Mouse (Mus musculus) heart, embryonic 16.5 days (tissue): Measurements from ENCODE around the gene Tie1. TPM values are rescaled to one million over a fixed set of nuclear protein-coding genes. Genes with fewer than 3 reads are reported as not detected.

Experiments used
- ATAC-seq: fragments of 200-750 bp; cut with Nextera tagmentation; replicated peaks from 2 replicates; pipeline ENCODE4 v1.8.0; 2017; ENCODE audit warnings: moderate number of reproducible peaks; ENCODE audit not compliant: insufficient read depth, low FRiP score; ENCODE audit errors: extremely low read depth
- H3K27ac ChIP-seq: fragments of 300-500 bp; sonication (generic); 2 replicates; pipeline ENCODE4 v1.5.1; 2014; ENCODE audit warnings: mild to moderate bottlenecking, low read length, control low read depth, moderate library complexity
- H3K27me3 ChIP-seq: fragments of 300-500 bp; sonication (generic); 2 replicates; pipeline ENCODE4 v1.6.1; 2014; ENCODE audit warnings: low read length, mixed read lengths; ENCODE audit not compliant: control insufficient read depth, insufficient read depth
- H3K36me3 ChIP-seq: fragments of 300-500 bp; sonication (generic); 2 replicates; pipeline ENCODE4 v1.6.1; 2014; ENCODE audit not compliant: control insufficient read depth, insufficient read depth
- H3K4me1 ChIP-seq: fragments of 300-500 bp; sonication (generic); 2 replicates; pipeline ENCODE4 v1.6.1; 2014; ENCODE audit warnings: low read length, mixed read lengths; ENCODE audit not compliant: control insufficient read depth, insufficient read depth
- H3K4me2 ChIP-seq: fragments of 300-500 bp; sonication (generic); 2 replicates; pipeline ENCODE4 v1.6.1; 2014; ENCODE audit warnings: low read depth, mild to moderate bottlenecking, control low read depth, low read length
- H3K4me3 ChIP-seq: fragments of 300-500 bp; sonication (generic); 2 replicates; pipeline ENCODE4 v1.5.1; 2014; ENCODE audit warnings: mild to moderate bottlenecking, control low read depth, low read length
- H3K9ac ChIP-seq: fragments of 300-500 bp; sonication (generic); 2 replicates; pipeline ENCODE4 v1.6.1; 2014; ENCODE audit warnings: low read length, control low read depth
- H3K9me3 ChIP-seq: fragments of 300-500 bp; sonication (generic); replicated peaks from 2 replicates; pipeline ENCODE4 v1.6.1; 2016; ENCODE audit warnings: low read length; ENCODE audit not compliant: control insufficient read depth
- WGBS: fragments of 180-500 bp; shearing (Covaris S2); extraction: QIAGEN DNeasy Blood & Tissue Kit; methylation state at CpG from one replicate; pipeline ENCODE4 v1.1.7; 2014; 5-methylcytosine and 5-hydroxymethylcytosine counted together
- polyA plus RNA-seq: library from polyadenylated mRNA; unstranded; fragments of >200 nt; fragmentation: Nextera tagmentation; extraction: Ambion mirVana; gene quantifications from 2 replicates; pipeline ENCODE4 v1.2.1, GENCODE M21; 2015

The Tie1 gene
- polyA plus RNA-seq, 1 experiment from 2014 or later = 52.1 TPM

DNA sequence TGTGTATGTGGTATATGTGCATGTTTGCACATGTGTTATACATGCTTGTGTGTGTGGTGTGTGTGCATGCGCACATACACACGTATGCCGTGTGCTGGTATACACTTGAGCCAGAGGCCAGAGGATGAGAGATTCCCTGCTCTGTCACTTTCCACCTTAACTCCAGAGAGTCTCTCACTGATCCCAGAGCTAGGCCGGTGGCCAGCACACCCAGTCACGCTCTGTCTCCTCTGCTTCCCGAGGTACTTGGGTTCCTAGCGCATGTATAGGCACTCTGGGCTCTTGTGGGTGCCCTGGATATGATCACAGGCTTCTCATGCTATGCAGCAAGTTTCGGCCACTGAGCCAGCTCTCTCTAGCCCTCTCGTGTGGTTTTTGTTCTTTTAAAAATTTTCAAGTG is 10.9 kb upstream of the Tie1 start:
- no peaks in the 10 kb centered on the region for H3K9me3 ChIP-seq
- no peaks in the 10 kb centered on the region for H3K4me1 ChIP-seq
- no peak overlapping the region for H3K4me3 ChIP-seq
- H3K27me3 ChIP-seq = no peaks in the 10 kb centered on the region
- H3K36me3 ChIP-seq = no peaks in the 10 kb centered on the region
- no peak for ATAC-seq
- H3K4me2 ChIP-seq = no peak overlapping the region
- H3K27ac ChIP-seq = no peak overlapping the region
- H3K9ac ChIP-seq = no peak overlapping the region
- WGBS = 65% methylated on average over 9 of the region's 9 CpGs

DNA sequence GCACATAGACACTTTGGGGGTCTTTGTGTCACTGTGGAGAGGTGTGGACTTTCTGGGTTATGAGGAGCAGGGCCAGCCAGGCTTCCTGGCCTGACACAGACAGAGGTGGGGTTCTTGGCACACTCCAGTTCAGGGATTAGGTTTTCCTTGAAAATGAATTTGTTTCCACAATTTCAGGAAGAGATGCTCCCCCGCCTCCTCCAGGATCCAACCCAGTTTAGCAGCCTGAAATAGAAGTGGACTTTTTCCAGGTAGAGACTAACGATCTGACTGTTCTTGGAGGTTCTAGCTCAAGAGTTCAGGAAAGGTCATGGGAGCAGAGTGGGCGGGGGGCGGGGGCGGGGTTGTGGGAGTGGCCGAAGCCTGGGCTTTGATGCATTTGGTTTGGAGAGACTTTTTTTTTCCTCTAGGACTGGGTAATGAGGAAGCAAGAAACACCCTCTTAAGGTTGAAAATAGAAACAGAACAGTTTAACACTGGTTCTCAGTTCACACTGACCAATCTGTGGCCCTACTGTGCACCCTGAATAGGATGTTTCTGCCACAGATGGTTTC is 10.4 kb upstream of the Tie1 start:
- Histone ChIP-seq H3K4me1 (no peaks in the 10 kb centered on the region), H3K36me3 (no peaks in the 10 kb centered on the region)
- WGBS = 45% methylated on average over 6 of the region's 6 CpGs

DNA sequence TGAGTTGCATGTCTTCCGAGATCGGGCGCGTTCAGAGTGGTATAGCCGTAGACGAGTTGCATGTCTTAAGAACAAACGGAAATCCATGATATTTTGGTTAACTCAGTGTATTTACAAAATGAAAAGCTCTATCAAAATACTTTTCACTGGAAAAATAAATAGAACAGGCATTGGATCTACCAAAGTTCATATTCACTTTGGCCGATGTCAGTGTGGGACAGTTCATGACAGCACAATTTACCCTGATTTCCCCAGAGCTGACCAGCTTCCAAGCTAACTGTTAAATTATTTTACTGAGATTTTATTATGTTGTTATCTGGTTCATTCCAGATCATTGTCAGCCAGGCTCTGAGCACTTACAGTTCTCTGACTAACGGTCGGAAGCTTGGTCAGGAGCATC is 600 bp upstream of the Tie1 start:
- H3K4me1 ChIP-seq = no peaks in the 10 kb centered on the region
- H3K36me3 ChIP-seq = no peaks in the 10 kb centered on the region
- no peaks in the 10 kb centered on the region for H3K9me3 ChIP-seq
- no peak overlapping the region for H3K27ac ChIP-seq
- no peak overlapping the region for H3K4me2 ChIP-seq
- no peak overlapping the region for H3K9ac ChIP-seq
- 75% methylated on average over 10 of the region's 10 CpGs for WGBS
- no peak overlapping the region for H3K4me3 ChIP-seq
- no peaks in the 10 kb centered on the region; the same call in 1 of the 2 replicates for H3K27me3 ChIP-seq
- ATAC-seq = no peak

More for the DNA sequence above, 10.4 kb upstream of the Tie1 start:
- no peak overlapping the region for H3K9ac ChIP-seq
- H3K4me3 ChIP-seq = no peak overlapping the region
- no peaks in the 10 kb centered on the region for H3K9me3 ChIP-seq
- H3K27ac ChIP-seq = no peak overlapping the region
- H3K27me3 ChIP-seq = no peaks in the 10 kb centered on the region
- no peak overlapping the region for H3K4me2 ChIP-seq
- ATAC-seq = no peak

GRCm38 (mm10) chr4:118476773-118477530 is 12.9 kb downstream of the Tie1 start:
- Histone ChIP-seq H3K27ac (no peak overlapping the region), H3K9me3 (no peaks in the 10 kb centered on the region), H3K9ac (no peak overlapping the region), H3K4me3 (no peak overlapping the region), H3K4me2 (no peak overlapping the region), H3K27me3 (no peaks in the 10 kb centered on the region), H3K4me1 (no peaks in the 10 kb centered on the region), H3K36me3 (no peaks in the 10 kb centered on the region)
- WGBS = 70% methylated on average over 15 of the region's 15 CpGs
- ATAC-seq = no peak

DNA sequence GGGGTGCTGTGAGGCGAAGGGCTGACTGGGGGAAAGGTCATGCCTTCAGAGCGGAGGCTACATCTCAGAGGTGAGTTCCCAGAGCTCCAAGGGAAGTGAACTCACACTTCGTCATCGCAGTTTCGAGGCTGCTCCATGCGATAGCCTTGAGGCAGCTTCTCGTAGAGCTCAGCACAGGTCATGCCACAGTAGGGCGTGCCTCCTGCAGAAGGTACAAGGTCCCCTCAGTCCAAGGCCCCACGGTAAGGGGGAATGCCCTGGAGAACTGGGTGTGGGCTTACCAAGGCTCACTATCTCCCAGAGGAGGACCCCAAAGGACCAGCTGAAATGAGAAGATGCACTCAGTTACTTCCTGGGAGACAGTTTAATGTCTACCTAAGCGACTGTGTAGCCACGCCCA is 17.2 kb downstream of the Tie1 start:
- Histone ChIP-seq H3K36me3 (no peaks in the 10 kb centered on the region), H3K4me3 (no peak overlapping the region), H3K4me2 (no peak overlapping the region), H3K27ac (no peak overlapping the region), H3K9ac (no peak overlapping the region), H3K4me1 (no peaks in the 10 kb centered on the region), H3K9me3 (0 out of 2 replicates have a peak, but pooled peaks cover 4% of the 10 kb centered on the region), H3K27me3 (no peaks in the 10 kb centered on the region)
- ATAC-seq = no peak
- 86% methylated on average over 11 of the region's 11 CpGs for WGBS

GRCm38 (mm10) chr4:118471281-118471680 is 18.6 kb downstream of the Tie1 start:
- WGBS = 85% methylated on average over 6 of the region's 6 CpGs
- no peaks in the 10 kb centered on the region for H3K4me1 ChIP-seq
- H3K4me3 ChIP-seq = no peak overlapping the region
- no peak overlapping the region for H3K4me2 ChIP-seq
- no peaks in the 10 kb centered on the region for H3K36me3 ChIP-seq
- 0 out of 2 replicates have a peak, but pooled peaks cover 4% of the 10 kb centered on the region for H3K9me3 ChIP-seq
- no peak overlapping the region for H3K9ac ChIP-seq
- H3K27me3 ChIP-seq = no peaks in the 10 kb centered on the region
- no peak overlapping the region for H3K27ac ChIP-seq
- no peak for ATAC-seq

DNA sequence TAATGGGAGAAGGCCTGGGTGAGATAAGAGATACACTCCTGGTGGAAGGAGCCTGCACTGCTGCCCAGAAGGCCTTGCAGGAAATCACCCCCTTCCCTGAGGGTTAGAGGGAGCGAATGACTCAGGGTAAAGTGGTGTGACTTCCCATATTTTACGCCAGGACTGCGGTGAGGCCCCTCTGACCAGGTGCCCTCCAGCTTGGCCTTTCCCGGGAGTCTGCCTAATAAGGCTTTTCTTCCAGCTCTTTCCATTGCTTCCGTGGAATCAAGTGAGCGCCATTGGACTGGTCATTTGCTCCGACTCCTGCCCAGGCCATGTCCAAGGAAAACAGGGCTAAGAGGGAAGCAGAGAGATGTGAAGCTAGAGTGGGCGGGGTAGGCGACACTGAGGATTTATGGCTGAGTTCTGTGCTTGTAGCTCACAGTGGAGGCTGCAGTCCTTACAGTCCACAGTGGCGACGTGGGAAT is 24.1 kb downstream of the Tie1 start:
- no peak overlapping the region for H3K4me3 ChIP-seq
- no peak overlapping the region for H3K9ac ChIP-seq
- no peak overlapping the region for H3K27ac ChIP-seq
- H3K36me3 ChIP-seq = no peaks in the 10 kb centered on the region
- peak; percentile 73 for ATAC-seq
- H3K4me1 ChIP-seq = no peaks in the 10 kb centered on the region
- H3K27me3 ChIP-seq = no peaks in the 10 kb centered on the region
- no peak overlapping the region for H3K4me2 ChIP-seq
- 33% methylated on average over 11 of the region's 11 CpGs for WGBS
- 0 out of 2 replicates have a peak, but pooled peaks cover 4% of the 10 kb centered on the region for H3K9me3 ChIP-seq

GRCm38 (mm10) chr4:118464956-118465355 is 24.9 kb downstream of the Tie1 start:
- 0 out of 2 replicates have a peak, but pooled peaks cover 4% of the 10 kb centered on the region for H3K9me3 ChIP-seq
- no peaks in the 10 kb centered on the region for H3K4me1 ChIP-seq
- no peak for ATAC-seq
- H3K36me3 ChIP-seq = no peaks in the 10 kb centered on the region
- no peaks in the 10 kb centered on the region for H3K27me3 ChIP-seq
- 76% methylated on average over 3 of the region's 3 CpGs for WGBS
- no peak overlapping the region for H3K9ac ChIP-seq
- H3K4me3 ChIP-seq = no peak overlapping the region
- H3K27ac ChIP-seq = no peak overlapping the region
- H3K4me2 ChIP-seq = no peak overlapping the region

DNA sequence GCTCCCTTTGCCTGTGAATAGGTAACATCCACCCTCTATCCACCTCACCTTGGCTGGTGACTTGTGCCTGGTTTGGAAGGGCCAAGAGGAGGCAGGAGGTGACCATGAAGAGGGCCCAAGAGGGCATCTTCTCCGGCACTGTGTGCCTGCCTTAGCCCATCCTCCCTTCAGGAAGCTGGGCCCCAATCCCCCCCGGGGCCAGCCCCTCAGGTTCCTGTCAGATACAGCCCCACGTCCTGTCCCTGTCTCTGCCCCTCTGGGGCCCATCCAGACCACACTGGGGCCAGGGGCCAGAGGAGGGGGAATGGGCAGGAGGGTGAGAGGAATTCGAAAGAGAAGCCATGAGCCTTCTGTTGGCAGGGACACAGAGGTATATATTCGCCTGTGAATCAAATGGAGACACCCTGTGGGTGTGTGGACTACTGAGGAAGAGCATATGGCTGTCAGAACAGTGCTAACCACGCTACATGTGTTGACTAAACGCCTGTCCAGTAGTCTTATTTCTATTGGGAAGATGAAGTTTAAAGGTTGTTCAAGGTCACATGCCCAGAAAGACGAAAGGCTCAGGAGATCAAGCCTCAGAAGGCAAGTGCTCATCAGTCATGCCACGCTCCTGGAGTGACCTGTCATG is 32.4 kb downstream of the Tie1 start, which contains the start of gene Mpl:
Gene Mpl, minus strand, starts transcription at position 169 of the 631 bp plus-strand sequence.
- Histone ChIP-seq H3K4me2 (no peak within 1 kb of the TSS), H3K4me3 (no peak within 1 kb of the TSS), H3K4me1 (no peaks in the 10 kb centered on the region), H3K9me3 (no peaks in the 10 kb centered on the region), H3K9ac (no peak within 1 kb of the TSS), H3K27me3 (no peaks in the 10 kb centered on the region), H3K27ac (no peak within 1 kb of the TSS), H3K36me3 (no peaks in the 10 kb centered on the region)
- 64% methylated on average over 9 of the region's 9 CpGs for WGBS
- ATAC-seq = no peak
